Mouse (Mus musculus): ENCODE measurements around the gene Prr12. TPM values are rescaled to one million over a fixed set of nuclear protein-coding genes. Genes with fewer than 3 reads are reported as not detected.

Prr12 gene
- polyA plus RNA-seq, 1 experiment, result 73.6 TPM

DNA sequence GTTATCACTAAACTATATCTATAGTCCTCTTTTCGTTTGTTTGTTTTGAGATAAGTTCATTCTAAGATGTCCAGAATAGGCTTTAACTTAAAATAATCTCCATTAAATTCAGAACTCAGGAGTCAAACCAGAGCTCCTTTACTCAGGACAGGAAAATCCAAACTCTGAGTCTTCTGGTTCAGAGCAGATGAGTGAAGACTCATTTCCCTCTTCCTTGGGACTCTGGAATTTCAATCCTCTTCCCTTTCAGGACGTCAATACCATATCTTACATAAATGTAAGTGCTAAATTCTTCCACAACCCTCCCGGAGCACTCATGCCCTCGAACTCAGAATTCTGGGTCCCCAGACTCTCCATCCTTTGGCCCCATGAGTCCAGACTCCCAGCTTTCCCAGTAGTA, 35.9 kb downstream of the Prr12 start:
- H3K27me3 ChIP-seq (replicated peaks), result no peaks in the 10 kb centered on the region
- H3K4me3 ChIP-seq (replicated peaks), result peak overlapping the region; percentile 97
- no peaks in the 10 kb centered on the region for H3K9me3 ChIP-seq
- H3K4me1 ChIP-seq, result peaks cover 63% of the 10 kb centered on the region
- TF ChIP-seq FLI1 (IDR thresholded peaks at IDR 0.05; ENCODE audit: low read length) (no peak), GATA1 (IDR thresholded peaks at IDR 0.05; ENCODE audit: borderline replicate concordance, low read length) (no peak)
- peaks cover 49% of the 10 kb centered on the region for H3K36me3 ChIP-seq (replicated peaks; ENCODE audit: low read length)

DNA sequence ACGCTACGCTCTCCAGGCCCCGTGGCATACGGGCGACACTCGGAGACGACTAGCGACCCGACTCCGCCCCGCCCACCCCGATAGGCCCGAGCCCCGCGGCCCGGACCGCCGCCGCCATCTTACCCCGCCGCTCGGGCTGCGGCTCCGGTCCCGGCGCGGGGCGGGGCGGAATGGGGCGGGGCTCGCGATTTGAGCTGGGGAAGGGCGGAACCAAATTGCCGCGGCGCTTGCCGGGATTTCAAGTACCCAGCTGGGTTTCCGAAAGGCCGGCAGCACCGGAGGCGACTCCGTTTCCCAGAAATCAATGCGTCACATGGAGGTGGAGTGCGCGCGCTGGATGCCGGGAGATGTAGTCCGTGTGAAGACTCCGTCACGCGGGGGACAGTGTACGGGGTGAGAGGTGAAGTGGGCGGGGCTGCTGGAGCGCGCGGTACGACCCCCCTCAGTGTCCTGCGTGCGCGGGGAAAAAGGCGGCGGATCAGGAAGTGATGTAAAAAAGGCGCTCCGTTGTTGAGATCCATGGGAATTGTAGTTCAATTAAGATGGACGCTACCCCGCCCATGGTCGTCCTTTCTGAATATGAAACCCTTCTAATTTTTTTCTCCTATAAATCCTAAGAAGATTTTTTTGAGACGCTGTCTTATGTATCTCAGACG, 36.6 kb downstream of the Prr12 start, which contains the start of gene Scaf1:
Scaf1 (minus strand) TSS at position 407 of the 656 bp plus-strand sequence.
- H3K27me3 ChIP-seq (replicated peaks), result no peaks in the 10 kb centered on the region
- TF ChIP-seq GATA1 (IDR thresholded peaks at IDR 0.05; ENCODE audit: borderline replicate concordance, low read length) (no peak), FLI1 (IDR thresholded peaks at IDR 0.05; ENCODE audit: low read length) (no peak)
- peaks cover 69% of the 10 kb centered on the region for H3K4me1 ChIP-seq

DNA sequence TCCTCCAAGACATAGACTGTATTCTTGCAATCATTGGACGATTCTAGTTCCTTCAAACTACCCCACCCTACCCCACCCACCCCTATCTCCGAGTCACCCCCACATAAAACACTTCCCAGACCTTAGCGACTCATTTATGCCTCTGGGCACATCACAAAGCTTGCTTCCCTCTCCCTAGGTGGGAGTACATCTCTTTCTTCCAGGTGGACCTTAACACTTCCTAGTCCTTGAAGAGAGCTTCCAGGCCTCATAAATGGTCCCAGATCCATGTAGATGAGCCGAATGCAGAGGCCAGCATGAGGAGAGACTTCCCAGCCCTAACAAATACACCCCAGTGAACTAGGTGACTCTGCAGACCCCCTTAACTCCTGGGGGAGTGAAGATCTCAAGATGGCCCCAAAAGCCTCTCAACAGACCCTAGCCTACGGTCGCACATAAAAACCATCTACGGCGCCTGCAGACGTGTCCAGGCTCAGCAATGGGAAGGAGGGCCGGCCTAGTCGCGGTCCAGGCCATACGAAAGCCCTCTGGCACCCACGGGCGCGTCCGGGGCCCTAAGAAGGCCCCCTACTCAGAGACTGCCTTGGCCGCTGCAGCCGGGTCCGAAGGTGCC, 37.2 kb downstream of the Prr12 start:
- Histone ChIP-seq H3K4me3 (replicated peaks) (peak overlapping the region; percentile 97), H3K4me1 (peaks cover 69% of the 10 kb centered on the region), H3K36me3 (replicated peaks; ENCODE audit: low read length) (peaks cover 48% of the 10 kb centered on the region), H3K27me3 (replicated peaks) (no peaks in the 10 kb centered on the region), H3K9me3 (no peaks in the 10 kb centered on the region)
- TF ChIP-seq GATA1 (IDR thresholded peaks at IDR 0.05; ENCODE audit: borderline replicate concordance, low read length) (no peak), FLI1 (IDR thresholded peaks at IDR 0.05; ENCODE audit: low read length) (no peak)

More for the DNA sequence above, 36.6 kb downstream of the Prr12 start, which contains the start of gene Scaf1:
- Histone ChIP-seq H3K36me3 (replicated peaks; ENCODE audit: low read length) (peaks cover 49% of the 10 kb centered on the region), H3K4me3 (replicated peaks) (peak within 1 kb of the TSS; percentile 97), H3K9me3 (no peaks in the 10 kb centered on the region)

GRCm38 (mm10) chr7:45014096-45014451, 38.6 kb downstream of the Prr12 start:
- Histone ChIP-seq H3K27me3 (replicated peaks) (no peaks in the 10 kb centered on the region), H3K36me3 (replicated peaks; ENCODE audit: low read length) (peaks cover 53% of the 10 kb centered on the region), H3K4me1 (peaks cover 56% of the 10 kb centered on the region), H3K4me3 (replicated peaks) (no peak overlapping the region), H3K9me3 (no peaks in the 10 kb centered on the region)
- no peak for TF ChIP-seq FLI1 (IDR thresholded peaks at IDR 0.05; ENCODE audit: low read length)
- no peak for TF ChIP-seq GATA1 (IDR thresholded peaks at IDR 0.05; ENCODE audit: borderline replicate concordance, low read length)

- Histone ChIP-seq H3K27me3 (replicated peaks) (no peaks in the 10 kb centered on the region), H3K36me3 (replicated peaks; ENCODE audit: low read length) (peaks cover 58% of the 10 kb centered on the region), H3K9me3 (no peaks in the 10 kb centered on the region), H3K4me3 (replicated peaks) (no peak overlapping the region), H3K4me1 (peaks cover 51% of the 10 kb centered on the region)
- TF ChIP-seq FLI1 (IDR thresholded peaks at IDR 0.05; ENCODE audit: low read length), result no peak
- TF ChIP-seq GATA1 (IDR thresholded peaks at IDR 0.05; ENCODE audit: borderline replicate concordance, low read length), result no peak
Observed at GRCm38 (mm10) chr7:45013366-45014095, 39.1 kb downstream of the Prr12 start.

GRCm38 (mm10) chr7:45012824-45013223, 39.9 kb downstream of the Prr12 start:
- Histone ChIP-seq H3K36me3 (replicated peaks; ENCODE audit: low read length) (peaks cover 65% of the 10 kb centered on the region), H3K4me1 (peaks cover 47% of the 10 kb centered on the region), H3K27me3 (replicated peaks) (no peaks in the 10 kb centered on the region), H3K9me3 (no peaks in the 10 kb centered on the region), H3K4me3 (replicated peaks) (no peak overlapping the region)
- no peak for TF ChIP-seq GATA1 (IDR thresholded peaks at IDR 0.05; ENCODE audit: borderline replicate concordance, low read length)
- no peak for TF ChIP-seq FLI1 (IDR thresholded peaks at IDR 0.05; ENCODE audit: low read length)

GRCm38 (mm10) chr7:45012011-45012410, 40.7 kb downstream of the Prr12 start:
- Histone ChIP-seq H3K4me3 (replicated peaks) (no peak overlapping the region), H3K4me1 (peaks cover 50% of the 10 kb centered on the region), H3K27me3 (replicated peaks) (no peaks in the 10 kb centered on the region), H3K36me3 (replicated peaks; ENCODE audit: low read length) (peaks cover 73% of the 10 kb centered on the region), H3K9me3 (no peaks in the 10 kb centered on the region)
- TF ChIP-seq GATA1 (IDR thresholded peaks at IDR 0.05; ENCODE audit: borderline replicate concordance, low read length) (no peak), FLI1 (IDR thresholded peaks at IDR 0.05; ENCODE audit: low read length) (no peak)

- Histone ChIP-seq H3K27me3 (replicated peaks) (no peaks in the 10 kb centered on the region), H3K4me3 (replicated peaks) (no peak overlapping the region), H3K36me3 (replicated peaks; ENCODE audit: low read length) (peaks cover 97% of the 10 kb centered on the region), H3K4me1 (peaks cover 67% of the 10 kb centered on the region), H3K9me3 (no peaks in the 10 kb centered on the region)
- TF ChIP-seq FLI1 (IDR thresholded peaks at IDR 0.05; ENCODE audit: low read length), result no peak
- no peak for TF ChIP-seq GATA1 (IDR thresholded peaks at IDR 0.05; ENCODE audit: borderline replicate concordance, low read length)
Observed at GRCm38 (mm10) chr7:45008411-45008810, 44.3 kb downstream of the Prr12 start.

GRCm38 (mm10) chr7:45007846-45008245, 44.8 kb downstream of the Prr12 start:
- TF ChIP-seq GATA1 (IDR thresholded peaks at IDR 0.05; ENCODE audit: borderline replicate concordance, low read length) (no peak), FLI1 (IDR thresholded peaks at IDR 0.05; ENCODE audit: low read length) (no peak)
- no peaks in the 10 kb centered on the region for H3K9me3 ChIP-seq
- H3K4me1 ChIP-seq, result peaks cover 67% of the 10 kb centered on the region
- H3K36me3 ChIP-seq (replicated peaks; ENCODE audit: low read length), result peaks cover 97% of the 10 kb centered on the region
- no peaks in the 10 kb centered on the region for H3K27me3 ChIP-seq (replicated peaks)
- H3K4me3 ChIP-seq (replicated peaks), result no peak overlapping the region

GRCm38 (mm10) chr7:45007141-45007540, 45.5 kb downstream of the Prr12 start:
- no peak overlapping the region for H3K4me3 ChIP-seq (replicated peaks)
- H3K4me1 ChIP-seq, result peaks cover 67% of the 10 kb centered on the region
- H3K36me3 ChIP-seq (replicated peaks; ENCODE audit: low read length), result peaks cover 97% of the 10 kb centered on the region
- TF ChIP-seq FLI1 (IDR thresholded peaks at IDR 0.05; ENCODE audit: low read length), result no peak
- TF ChIP-seq GATA1 (IDR thresholded peaks at IDR 0.05; ENCODE audit: borderline replicate concordance, low read length), result no peak
- no peaks in the 10 kb centered on the region for H3K27me3 ChIP-seq (replicated peaks)
- H3K9me3 ChIP-seq, result no peaks in the 10 kb centered on the region
